Mouse (Mus musculus): ENCODE results near the gene Myo1c.

GRCm38 (mm10) chr11:75662131-75662530, 11.8 kb downstream of the Myo1c start:
- TF ChIP-seq GATA1 (IDR thresholded peaks at IDR 0.05; ENCODE audit: borderline replicate concordance, low read length) = no peak
- no peak for TF ChIP-seq FLI1 (IDR thresholded peaks at IDR 0.05; ENCODE audit: low read length)

Measured in megakaryocyte, embryonic 14.5 days (primary cell).